Mouse (Mus musculus): ENCODE measurements around the gene Mroh2a.

The Mroh2a gene

DNA sequence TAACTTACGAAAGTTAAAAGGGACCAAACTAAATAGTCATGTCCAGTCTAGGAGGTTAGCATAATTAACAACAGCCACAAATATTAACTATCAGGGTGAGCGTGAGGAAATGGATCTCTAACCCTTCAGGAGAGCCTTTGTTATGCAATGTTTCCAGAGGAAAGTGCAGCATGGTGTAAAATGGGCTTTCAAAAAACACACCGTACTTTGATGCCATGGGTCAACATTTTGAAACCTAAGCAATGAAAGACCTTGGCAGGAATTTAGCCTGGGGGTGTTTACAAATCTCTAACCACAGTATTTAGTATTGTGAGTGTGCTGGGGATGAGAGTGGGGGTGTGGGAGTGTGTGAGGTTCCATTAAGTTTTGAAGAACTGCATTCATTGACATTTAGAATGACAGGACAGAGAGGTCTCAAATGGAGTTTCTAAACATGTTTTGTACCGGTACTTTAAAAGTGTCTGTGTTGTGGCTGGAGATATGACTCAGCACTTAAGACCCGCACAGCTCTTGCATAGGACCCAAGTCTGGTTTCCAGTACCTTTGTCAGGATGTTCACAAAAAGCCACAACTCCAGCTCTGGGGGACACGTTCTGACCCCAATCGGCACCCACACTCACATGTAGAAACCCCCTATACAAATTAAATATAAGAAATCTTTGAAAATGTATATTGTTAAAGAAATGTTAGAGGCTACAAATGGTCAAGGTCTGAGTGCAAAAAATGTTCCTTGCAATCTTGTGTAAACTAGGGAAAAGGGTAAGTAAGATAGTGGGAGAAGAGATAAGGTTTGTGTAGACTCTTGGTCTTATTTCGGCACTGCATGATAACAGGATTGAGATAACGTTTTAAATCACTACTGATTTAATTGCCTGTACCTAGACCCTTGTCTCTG is 52.6 kb downstream of the Mroh2a start:
- peak; percentile 41 for DNase-seq

DNA sequence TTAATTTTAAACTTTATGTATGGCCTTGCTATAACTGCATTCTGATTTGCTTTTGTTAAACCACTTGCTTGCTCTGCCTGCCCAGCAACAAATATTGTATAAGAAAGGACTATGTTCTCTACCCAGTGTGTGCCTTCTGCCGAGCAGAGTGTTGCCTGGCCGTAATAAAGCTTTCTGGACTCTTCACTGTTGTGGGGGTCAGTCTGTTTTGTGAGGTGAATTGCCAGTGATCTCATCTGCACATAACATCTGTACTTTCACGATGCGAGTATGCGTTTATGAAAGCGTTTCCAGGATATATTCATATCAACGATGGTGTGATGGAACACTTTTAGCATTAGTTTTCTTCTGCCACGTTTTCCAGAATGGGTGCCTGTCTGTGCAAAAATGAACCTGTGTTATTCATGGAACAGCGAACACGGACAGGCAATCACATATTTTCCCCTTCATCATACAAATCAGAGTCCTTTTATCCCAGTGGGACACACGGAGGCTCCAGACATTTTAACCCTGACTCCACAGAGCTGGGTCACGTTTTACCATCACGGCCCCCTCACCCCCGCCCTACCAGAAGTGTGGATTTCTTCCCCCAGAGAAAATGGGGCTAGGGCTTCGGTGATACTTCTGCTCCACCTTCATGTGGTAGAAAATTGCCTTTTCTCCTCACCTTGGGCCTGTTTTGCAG is 53.4 kb downstream of the Mroh2a start:
- peak; percentile 25 for DNase-seq

DNA sequence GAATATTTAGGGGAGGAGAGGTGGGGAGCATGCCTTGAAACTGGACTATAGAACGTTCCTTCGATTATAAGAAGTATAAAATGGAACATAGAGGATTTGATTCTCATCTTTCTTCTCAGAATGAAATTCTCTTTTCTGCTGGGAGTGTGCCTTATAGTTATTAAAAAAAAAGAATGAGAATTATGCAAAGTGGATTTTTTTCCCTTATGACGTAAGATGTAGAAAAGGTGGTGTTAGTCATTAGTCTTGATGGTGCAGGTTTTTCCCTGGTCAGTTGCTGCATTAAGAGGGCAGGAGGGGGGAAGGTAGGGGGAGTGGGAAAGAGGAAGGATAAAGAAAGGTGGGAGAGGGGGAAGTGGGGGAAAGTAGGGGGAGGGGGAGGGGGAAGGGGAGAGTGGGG is 55.5 kb downstream of the Mroh2a start:
- no peak for DNase-seq

DNA sequence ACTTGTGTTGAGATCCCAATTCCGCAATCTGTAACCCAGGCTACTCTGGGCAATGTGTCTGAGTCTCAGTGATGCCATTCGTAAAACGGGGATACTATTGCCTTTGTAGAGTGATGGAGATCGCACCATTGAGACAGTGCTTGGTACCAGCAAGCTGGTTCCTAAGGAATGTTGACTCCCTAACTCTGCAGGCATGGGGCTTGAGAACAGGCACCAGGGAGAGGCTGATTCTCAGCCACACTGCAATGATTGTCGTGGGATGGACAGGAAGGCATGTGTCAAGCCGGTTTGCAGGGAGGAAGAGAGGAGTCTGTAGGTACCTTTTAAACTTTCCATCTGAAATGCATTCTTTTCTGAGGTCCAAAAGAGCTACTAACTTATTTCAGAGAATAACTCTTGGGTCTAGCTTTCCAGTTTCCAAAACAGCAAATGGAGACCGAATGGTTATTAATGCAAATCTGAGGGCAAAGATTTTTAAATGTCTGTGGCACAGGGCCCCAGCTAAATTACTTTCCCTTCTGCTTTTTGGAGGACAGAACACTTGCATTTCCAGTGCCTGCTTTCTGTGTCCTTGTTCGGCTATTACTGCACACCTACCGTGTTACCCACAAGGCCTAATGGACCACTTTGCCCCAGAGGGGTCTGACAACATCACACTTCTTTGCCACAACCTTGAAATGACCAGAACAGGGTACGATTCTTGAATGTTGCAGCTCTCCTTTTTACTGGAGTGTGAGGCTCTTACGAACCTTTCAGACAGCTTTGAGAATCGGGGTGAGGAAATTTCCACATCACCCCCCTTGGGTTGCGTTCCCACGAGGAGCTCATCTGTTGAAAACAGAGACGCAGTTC is 56.8 kb downstream of the Mroh2a start:
- DNase-seq: no peak

DNA sequence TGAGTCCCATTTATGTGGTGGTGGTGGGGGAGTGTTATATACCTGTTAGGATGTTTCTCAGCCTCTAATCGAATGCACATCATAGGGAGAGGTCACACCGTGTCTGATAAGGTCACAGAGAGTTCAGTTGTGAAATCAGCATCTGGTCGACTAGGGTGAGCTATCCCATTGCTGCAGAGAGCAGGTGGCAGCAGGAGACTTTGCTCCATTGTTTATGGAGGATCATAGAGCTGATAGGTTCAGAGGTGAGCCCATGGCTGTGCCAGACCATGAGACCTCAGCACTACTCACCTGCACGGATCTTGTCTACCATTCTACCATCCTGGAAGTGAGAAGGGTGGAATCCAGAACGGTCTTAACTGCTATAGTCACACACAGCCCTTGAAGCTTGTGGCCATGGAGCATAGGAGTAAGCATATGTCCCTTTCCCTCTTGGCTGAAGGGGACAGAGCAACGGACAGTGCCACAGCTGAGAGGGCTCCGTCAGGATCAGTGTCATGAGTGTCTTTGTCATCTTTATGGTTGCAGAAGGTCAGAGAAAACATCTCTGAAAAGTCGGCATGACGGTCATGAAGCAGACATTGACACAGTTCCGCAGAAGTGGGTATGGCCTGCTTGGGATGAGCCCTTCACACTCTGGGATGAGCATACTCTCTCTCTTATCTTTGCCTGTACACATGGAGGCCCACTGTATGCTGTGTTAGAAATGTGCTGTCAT is 57.6 kb downstream of the Mroh2a start:
- DNase-seq: no peak

DNA sequence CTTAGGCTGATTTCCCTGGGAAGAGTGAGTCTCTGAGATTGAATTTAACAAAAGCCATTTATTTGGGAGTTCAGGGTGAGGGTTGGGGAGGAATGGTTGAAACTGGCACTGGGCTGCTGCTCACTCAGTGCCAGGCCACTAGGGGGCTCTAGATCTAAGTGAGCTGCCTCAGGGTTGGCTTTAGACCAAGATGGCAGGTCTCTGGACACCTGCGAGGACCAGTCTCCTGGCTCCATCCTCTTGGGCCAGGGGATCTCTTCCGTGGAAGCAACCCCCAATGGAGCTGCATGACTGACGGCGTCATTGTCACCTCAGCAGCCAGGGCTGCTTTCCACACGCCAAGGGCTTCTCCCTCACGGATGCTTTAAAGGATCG is 58.1 kb downstream of the Mroh2a start:
- no peak for DNase-seq

DNA sequence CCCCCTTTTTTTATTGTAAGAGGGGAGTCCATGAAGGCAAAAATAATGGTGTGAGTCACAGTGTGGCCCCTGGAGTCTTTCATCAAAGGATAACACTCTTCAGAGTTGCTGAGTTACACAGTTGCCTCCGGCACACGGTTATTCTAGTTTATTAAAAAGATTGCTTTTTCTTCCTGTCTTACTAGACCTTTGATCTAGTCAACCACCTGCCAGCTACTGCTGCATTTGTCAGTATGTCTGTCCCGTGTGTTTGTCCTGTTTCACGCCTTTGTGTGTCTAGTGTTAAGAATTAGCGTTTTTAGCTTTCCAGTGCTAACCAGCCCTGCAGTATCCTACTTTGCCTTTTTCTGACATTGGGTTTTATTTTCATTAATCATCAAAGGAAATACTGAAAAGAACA is 58.9 kb downstream of the Mroh2a start:
- DNase-seq: no peak

DNA sequence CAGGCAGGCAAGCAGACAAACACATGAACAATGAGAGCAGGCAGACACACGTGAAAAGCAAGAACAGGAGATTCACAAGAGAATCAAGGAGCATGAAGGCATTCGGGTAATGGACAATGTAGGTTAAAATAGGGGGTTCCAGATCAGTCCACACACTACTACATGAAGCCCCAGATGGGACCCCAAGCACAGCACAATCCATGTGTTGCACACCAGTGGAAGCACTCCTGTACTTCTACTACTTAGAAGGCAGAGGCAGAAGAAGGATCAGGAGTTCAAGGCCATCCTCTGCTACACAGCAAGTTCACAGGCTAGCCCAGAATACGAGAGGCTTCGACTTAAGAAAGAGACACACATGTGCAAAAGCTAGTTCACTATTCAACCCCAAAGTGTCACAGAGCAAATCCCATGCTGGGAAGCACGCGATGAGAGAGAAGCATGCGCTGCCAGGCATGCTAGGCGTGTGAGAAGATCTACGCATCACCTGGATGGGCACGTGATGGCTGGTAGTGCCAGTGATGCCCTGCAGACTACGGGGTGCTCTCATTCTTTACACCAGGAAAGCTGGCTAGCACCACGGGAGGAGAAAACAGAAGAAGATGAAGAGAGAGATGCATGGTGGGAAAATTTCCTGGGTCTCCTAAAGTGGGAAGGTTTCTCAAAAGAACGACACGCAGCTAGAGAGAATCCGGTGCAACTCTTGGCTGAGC is 59.5 kb downstream of the Mroh2a start:
- DNase-seq: no peak

DNA sequence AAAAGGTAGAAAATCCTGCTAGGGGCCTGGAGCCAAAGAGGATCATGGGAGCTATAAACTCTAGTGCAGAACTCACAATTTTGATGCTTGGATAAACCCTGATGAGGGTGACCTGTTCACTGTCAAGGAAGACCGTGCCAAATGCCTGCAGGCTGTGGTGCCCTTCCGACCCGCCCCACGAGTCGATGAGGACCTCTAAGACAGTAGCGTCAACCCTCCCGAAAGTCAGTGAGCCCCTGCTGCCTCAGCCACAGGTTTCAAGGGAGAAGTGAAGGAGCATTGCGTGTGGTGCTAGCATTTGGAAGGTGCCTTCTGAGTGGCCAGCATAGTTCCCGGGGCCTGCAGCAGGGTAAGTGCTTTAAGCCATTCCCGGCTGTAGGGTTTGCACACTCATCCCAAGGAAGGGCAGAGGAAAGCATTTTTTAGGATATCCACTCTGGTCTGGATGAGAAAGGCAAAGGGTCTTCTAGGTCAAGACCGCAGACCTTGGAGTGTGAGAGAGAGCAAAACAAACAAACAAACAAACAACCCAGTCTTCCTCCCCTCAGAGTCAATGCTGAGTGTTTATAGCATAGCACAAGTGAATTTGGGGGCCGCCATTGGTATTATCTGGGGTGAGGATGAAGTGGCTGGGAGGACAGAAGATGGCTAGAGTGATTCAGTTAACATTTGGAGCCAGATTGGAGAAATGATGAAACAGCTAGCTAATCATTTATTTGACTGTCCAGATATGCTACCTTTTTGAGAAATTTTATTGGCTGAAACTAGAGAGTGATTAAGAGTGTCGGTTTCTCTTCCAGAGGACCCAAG is 60.3 kb downstream of the Mroh2a start:
- no peak for DNase-seq

DNA sequence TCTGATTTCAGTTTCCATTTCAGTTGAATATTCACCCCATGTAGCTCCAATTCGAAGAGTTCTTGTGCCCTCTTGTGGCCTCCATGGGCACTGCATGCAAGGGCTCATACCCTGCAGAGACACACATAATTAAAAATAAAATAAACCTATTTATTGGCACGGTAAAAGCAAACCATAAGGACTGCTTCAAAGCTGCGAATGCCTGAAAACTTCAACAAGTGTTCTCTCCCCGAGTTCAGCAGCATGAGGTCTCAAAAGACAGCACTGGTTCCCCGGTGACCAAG is 60.9 kb downstream of the Mroh2a start:
- DNase-seq: peak; percentile 82

DNA sequence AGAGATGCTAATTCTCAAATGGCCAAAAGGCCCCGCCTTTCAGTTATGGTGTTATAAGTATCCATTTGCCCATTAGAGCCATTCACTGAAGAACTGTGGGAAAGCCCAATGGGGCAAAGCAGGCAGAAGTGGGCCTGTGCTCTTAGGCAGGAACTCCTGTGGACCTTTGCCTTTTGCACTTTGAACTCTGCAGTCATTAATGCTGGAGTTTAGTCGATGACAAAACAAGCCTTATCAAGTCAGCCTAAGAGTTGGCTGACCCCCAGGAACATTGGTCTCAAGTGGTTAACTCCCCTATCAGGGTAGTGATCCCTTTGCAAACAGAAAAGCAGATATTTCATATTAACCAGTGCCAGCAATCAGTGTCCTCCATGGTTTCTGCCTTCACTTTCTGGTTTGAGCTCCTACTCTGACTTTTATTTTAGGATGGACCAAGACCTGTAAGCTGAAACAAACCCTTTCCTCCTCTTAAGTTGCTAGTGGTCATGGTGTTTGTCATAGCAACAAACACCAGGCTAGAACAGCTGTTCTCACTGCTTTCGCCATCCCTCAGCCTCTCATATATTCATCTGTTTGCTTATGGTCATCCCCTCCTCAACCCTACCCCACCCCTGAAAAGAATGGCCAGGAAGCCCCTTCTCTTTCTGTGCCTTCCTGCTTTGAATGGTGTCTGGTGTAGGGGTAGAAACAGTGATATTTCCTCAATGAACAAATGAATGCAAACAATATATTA is 61.4 kb downstream of the Mroh2a start:
- no peak for DNase-seq

DNA sequence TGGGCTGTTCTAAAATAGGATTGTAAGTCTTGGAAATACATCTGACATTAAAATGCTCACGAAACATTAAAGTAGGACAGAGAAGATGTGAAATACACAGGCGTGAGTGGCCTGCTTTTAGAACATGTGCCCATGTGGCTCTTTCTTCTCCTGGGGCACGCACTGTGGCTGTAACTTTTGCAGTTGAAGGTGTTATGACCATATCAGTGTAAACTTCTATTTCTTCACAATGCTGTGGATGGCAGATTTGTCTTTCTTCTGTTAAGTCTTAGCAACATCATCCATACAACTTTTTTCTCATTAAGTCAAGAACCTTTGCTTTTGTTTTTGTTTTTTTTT is 62.0 kb downstream of the Mroh2a start:
- no peak for DNase-seq

DNA sequence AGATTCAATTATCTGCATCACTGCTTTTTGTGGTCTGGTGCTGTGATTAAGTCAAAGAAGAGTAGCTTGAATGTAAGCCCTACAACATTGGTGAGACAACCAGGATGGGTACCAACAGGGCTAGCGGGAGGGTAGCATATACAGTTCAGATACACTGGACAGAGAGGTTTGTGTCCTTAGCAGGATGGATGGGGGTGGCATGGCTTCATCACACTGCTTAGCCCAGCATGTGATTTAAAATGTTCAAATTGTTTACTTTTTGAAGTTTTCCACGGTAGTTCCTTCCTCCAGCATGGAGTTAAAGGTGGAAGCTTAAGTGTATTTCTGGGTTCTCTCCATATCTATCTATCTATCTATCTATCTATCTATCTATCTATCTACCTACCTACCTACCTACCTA is 62.4 kb downstream of the Mroh2a start:
- DNase-seq: no peak

DNA sequence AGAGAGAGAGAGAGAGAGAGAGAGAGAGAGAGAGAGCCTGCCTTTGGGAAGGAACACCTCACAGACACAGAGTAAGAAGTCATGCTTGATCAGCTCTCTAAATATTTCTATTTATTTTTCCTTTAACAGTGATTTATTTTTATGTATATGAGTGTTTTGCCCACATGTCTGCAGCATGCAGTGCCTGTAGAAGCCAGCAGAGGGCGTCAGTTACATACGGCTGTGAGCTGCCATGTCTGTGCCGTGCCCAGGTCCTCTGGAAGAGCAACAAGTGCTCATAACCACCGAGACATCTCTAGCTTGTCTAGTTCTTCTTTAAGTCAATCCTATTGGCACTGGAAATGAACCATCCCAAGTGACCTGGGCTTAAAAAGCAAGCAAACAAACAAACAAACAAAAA is 63.1 kb downstream of the Mroh2a start:
- DNase-seq: peak; percentile 68

DNA sequence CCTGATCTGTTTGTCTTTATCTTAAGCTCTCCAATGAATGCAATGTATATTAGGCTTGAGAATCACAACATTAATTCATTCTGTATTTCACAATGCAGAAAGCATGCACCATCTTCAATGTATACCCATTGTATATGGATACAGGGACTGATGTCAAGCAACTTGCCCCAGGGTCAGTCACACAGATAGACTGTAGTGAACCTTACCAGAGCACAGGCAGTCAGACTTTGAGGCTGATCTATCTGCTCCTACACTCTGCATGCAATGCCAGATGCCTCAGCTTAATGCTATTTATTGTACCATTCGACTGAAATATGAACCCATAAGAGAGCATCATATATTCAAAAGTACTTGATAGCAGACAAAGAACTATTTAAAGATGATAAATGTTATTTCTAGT is 63.7 kb downstream of the Mroh2a start:
- no peak for DNase-seq

DNA sequence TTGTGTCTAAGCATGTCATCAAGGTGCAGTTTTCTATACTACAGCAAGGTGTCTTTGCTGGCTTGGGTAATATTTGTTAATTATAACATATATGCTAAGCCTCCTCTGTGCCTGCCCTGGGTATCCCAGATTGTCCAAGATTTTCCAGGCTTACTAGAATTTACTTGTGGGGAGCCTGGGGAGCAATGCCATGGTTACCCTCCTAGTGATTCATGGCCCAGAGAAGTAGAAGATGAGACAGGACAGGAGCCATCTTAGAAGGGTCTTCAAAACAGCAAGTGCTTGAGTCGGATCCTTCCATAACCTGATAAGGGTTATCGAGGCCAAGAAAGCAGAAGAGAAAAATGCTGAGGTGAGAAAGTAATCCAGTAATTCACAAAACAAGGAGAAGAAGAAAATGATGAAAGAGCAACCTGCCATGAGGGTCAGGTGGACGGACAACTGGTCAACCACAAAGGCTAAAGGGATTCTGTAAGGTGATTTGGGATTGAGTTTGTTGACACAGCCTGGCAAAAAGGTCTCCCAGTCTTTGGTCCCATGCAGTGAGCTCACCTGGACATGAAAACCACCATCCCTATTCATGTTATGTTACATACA is 64.7 kb downstream of the Mroh2a start:
- no peak for DNase-seq

DNA sequence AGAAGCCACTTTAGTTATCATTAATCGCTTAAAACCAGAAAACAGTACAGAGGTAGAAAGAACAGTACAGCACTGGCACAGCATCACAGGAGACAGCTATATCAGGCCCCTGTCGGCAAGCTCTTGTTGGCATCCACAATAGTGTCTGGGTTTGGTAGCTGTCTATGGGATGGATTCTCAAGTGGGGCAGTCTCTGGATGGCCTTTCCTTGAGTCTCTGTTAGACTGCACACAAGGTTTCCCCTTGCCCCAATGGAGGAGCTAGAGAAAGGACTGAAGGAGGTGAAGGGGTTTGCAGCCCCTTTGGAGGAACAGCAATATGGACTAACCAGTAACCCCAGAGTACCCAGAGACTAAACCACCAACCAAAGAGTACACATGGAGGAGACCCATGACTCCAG is 65.3 kb downstream of the Mroh2a start:
- no peak for DNase-seq

DNA sequence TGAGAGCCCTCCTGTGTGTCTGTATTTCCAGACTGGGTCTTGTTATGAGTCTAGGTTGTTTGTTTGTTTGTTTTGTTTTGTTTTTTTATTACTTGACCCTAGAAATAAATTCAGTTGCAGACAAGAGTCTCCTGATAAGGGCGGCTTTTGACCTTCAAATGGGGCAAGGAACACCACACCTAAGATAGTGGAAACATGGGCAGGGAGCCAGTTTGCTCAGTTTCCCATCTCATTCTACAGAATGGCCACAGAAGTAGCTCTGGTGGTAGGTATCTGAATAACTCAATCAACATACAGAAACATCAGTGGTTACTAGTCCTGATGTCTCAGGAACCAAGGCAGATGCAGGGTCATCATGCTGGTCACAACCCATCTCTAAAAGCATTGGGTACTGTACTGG is 67.9 kb downstream of the Mroh2a start:
- DNase-seq: no peak

DNA sequence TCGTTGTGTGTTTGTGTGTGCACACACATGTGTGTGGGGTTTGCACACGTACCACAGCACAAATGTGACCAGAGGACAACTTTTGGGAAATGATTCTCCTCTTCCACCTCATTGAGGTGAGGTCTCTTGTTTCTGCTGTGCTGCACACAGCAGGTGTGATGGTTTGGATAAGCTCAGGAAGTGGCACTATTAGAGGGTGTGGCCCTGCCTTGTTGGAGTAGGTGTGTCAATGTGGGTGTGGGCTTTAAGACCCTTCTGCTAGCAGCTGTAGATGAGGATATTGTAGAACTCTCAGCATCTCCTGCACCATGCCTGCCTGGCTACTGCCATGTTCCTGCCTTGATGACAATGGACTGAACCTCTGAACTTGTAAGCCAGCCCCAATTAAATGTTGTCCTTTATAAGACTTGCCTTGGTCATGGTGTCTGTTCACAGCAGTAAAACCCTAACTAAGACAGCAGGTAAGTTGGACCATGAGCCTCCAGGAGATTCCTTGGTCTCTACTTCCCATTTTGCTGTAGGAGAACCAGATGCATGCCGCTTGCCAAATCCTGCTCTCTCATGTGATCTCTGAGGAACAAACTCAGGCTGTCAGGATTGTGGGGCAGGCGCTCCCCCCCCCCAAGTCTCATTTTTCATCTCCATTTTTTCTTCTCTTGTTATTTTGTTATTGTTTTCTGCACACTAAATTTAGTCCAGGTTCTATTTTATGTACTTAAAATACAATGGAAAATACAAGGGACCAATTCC is 69.6 kb downstream of the Mroh2a start:
- DNase-seq: no peak
